Mouse (Mus musculus) thymus, adult 18-20 months (tissue): ENCODE data around the gene Tcaim.
A peak's percentile ranks its signal among the peaks of the same experiment; 100 is the strongest.

ENCODE experiments used
- DNase-seq, 2 experiments: peaks; one replicate each; pipeline ENCODE4 v3.0.0; 2022; ENCODE audit warnings: mixed read lengths in 2 of 2

Tcaim gene

GRCm38 (mm10) chr9:122855617-122856016 is 50.3 kb downstream of the Tcaim start:
- DNase-seq = no peak

GRCm38 (mm10) chr9:122856716-122857115 is 51.4 kb downstream of the Tcaim start:
- DNase-seq = no peak

GRCm38 (mm10) chr9:122860752-122861151 is 55.4 kb downstream of the Tcaim start:
- DNase-seq = no peak

- no peak for DNase-seq
Measured at GRCm38 (mm10) chr9:122863731-122864130, 58.4 kb downstream of the Tcaim start.

GRCm38 (mm10) chr9:122864848-122865247 is 59.5 kb downstream of the Tcaim start:
- DNase-seq = no peak

GRCm38 (mm10) chr9:122865697-122866166 is 60.4 kb downstream of the Tcaim start, which contains the start of gene Zfp445:
Zfp445 (minus strand) TSS chr9:122866006.
- peak; percentile 72 to 79 for DNase-seq

- DNase-seq = no peak
Measured at GRCm38 (mm10) chr9:122866192-122866591, 60.9 kb downstream of the Tcaim start.

- no peak for DNase-seq
Measured at GRCm38 (mm10) chr9:122872595-122872994, 67.3 kb downstream of the Tcaim start.

- DNase-seq = no peak
Measured at GRCm38 (mm10) chr9:122874653-122875052, 69.3 kb downstream of the Tcaim start.

- DNase-seq = no peak
Measured at GRCm38 (mm10) chr9:122875145-122875544, 69.8 kb downstream of the Tcaim start.

- DNase-seq = no peak
Measured at GRCm38 (mm10) chr9:122885385-122885784, 80.0 kb downstream of the Tcaim start, which contains the start of gene Zkscan7. Zkscan7 (plus strand) TSS chr9:122885685.
